Mouse (Mus musculus): Measurements from ENCODE around the gene Kif22.

DNA sequence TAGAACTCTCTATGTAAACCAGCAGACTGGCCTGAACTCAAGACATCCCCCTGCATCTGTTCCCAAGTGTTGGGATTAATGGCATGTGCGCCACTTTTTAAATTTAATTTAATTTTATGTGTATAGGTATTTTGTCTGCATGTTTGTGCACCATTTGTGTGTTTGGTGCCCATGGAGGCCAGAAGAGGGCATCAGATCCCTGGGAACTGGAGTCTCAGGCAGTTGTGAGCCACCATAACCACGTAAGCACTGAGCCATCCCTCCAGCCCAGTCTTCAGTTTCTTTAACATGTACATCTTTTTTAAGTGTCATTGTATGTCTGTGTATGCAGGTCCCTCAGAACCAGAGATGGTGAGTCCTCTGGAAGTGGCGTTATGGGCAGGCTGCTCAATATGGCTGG is 35.4 kb upstream of the Kif22 start:
- no peak for TF ChIP-seq CTCF (IDR thresholded peaks at IDR 0.05; ENCODE audit: borderline replicate concordance, control insufficient read depth, extremely low read depth, insufficient read depth, low read length, poor library complexity)
- no peak for TF ChIP-seq POLR2A (IDR thresholded peaks at IDR 0.05; ENCODE audit: control insufficient read depth, extremely low read depth, insufficient read depth, low read length, poor library complexity)

Measured in thymus, adult 2 months (tissue).